Mouse (Mus musculus): Measurements from ENCODE around the gene Nrbp1. TPM values are rescaled to one million over a fixed set of nuclear protein-coding genes. Genes with fewer than 3 reads are reported as not detected.
"Not testable (repeated sequence)": the region's sequence is repeated elsewhere in the genome, so short reads cannot be mapped to it uniquely, and the experiment has no call there.

Nrbp1 gene
- polyA plus RNA-seq, 1 experiment from 2014 or later: 138 TPM

GRCm38 (mm10) chr5:31201742-31202590 is 38.7 kb upstream of the Nrbp1 start, which contains the start of gene Zfp513:
Zfp513 (minus strand) TSS chr5:31202303.
- H3K36me3 ChIP-seq (replicated peaks; ENCODE audit: control insufficient read depth, insufficient read depth, low read depth, low read length): peaks cover 31% of the 10 kb centered on the region
- peak within 1 kb of the TSS; percentile 65 for H3K27ac ChIP-seq (replicated peaks; ENCODE audit: low read depth, low read length)
- peak within 1 kb of the TSS; percentile 81 for H3K9ac ChIP-seq (replicated peaks; ENCODE audit: low read length)
- peak; percentile 96 for ATAC-seq (replicated peaks; ENCODE audit: insufficient number of reproducible peaks, low FRiP score, low TSS enrichment, low read depth)
- H3K4me2 ChIP-seq (ENCODE audit: low read depth, low read length): peak within 1 kb of the TSS; percentile 65
- H3K4me1 ChIP-seq (ENCODE audit: control insufficient read depth, insufficient read depth, low read length): no peaks in the 10 kb centered on the region
- peak; percentile 98 for DNase-seq (ENCODE audit: low spot score)
- peak within 1 kb of the TSS; percentile 84 for H3K4me3 ChIP-seq (ENCODE audit: low read depth, low read length)
- no peaks in the 10 kb centered on the region for H3K27me3 ChIP-seq (ENCODE audit: control insufficient read depth, insufficient read depth, low read length)
- WGBS: under 1% methylated on average over 53 of the region's 53 CpGs
- H3K9me3 ChIP-seq (replicated peaks; ENCODE audit: control insufficient read depth, low read length): peaks cover 5% of the 10 kb centered on the region

- Histone ChIP-seq H3K27me3 (ENCODE audit: control insufficient read depth, insufficient read depth, low read length) (no peaks in the 10 kb centered on the region), H3K4me1 (ENCODE audit: control insufficient read depth, insufficient read depth, low read length) (no peaks in the 10 kb centered on the region), H3K4me3 (ENCODE audit: low read depth, low read length) (peak overlapping the region; percentile 84), H3K36me3 (replicated peaks; ENCODE audit: control insufficient read depth, insufficient read depth, low read depth, low read length) (peaks cover 24% of the 10 kb centered on the region), H3K4me2 (ENCODE audit: low read depth, low read length) (peak overlapping the region; percentile 65; the same call in 1 of the 2 replicates), H3K9me3 (replicated peaks; ENCODE audit: control insufficient read depth, low read length) (peaks cover 5% of the 10 kb centered on the region), H3K9ac (replicated peaks; ENCODE audit: low read length) (peak overlapping the region; percentile 81), H3K27ac (replicated peaks; ENCODE audit: low read depth, low read length) (peak overlapping the region; percentile 52; the same call in 1 of the 2 replicates)
- ATAC-seq (replicated peaks; ENCODE audit: insufficient number of reproducible peaks, low FRiP score, low TSS enrichment, low read depth): 0 out of 2 replicates have a peak, but pooled peaks have one; percentile 8
- no peak for DNase-seq (ENCODE audit: low spot score)
- WGBS: 85% methylated on average over 7 of the region's 7 CpGs
Measured at GRCm38 (mm10) chr5:31202933-31203332, 37.7 kb upstream of the Nrbp1 start.

- 95% methylated on average over 2 of the region's 2 CpGs for WGBS
- Histone ChIP-seq H3K4me2 (ENCODE audit: low read depth, low read length) (no peak overlapping the region), H3K27ac (replicated peaks; ENCODE audit: low read depth, low read length) (no peak overlapping the region), H3K27me3 (ENCODE audit: control insufficient read depth, insufficient read depth, low read length) (no peaks in the 10 kb centered on the region), H3K4me1 (ENCODE audit: control insufficient read depth, insufficient read depth, low read length) (no peaks in the 10 kb centered on the region), H3K4me3 (ENCODE audit: low read depth, low read length) (no peak overlapping the region), H3K36me3 (replicated peaks; ENCODE audit: control insufficient read depth, insufficient read depth, low read depth, low read length) (peaks cover 19% of the 10 kb centered on the region), H3K9me3 (replicated peaks; ENCODE audit: control insufficient read depth, low read length) (peaks cover 5% of the 10 kb centered on the region), H3K9ac (replicated peaks; ENCODE audit: low read length) (no peak overlapping the region)
- no peak for DNase-seq (ENCODE audit: low spot score)
- ATAC-seq (replicated peaks; ENCODE audit: insufficient number of reproducible peaks, low FRiP score, low TSS enrichment, low read depth): no peak
Measured at GRCm38 (mm10) chr5:31203866-31204265, 36.8 kb upstream of the Nrbp1 start.

- Histone ChIP-seq H3K9ac (replicated peaks; ENCODE audit: low read length) (no peak overlapping the region), H3K36me3 (replicated peaks; ENCODE audit: control insufficient read depth, insufficient read depth, low read depth, low read length) (peaks cover 19% of the 10 kb centered on the region), H3K27me3 (ENCODE audit: control insufficient read depth, insufficient read depth, low read length) (no peaks in the 10 kb centered on the region), H3K4me2 (ENCODE audit: low read depth, low read length) (no peak overlapping the region), H3K4me1 (ENCODE audit: control insufficient read depth, insufficient read depth, low read length) (no peaks in the 10 kb centered on the region), H3K4me3 (ENCODE audit: low read depth, low read length) (no peak overlapping the region), H3K27ac (replicated peaks; ENCODE audit: low read depth, low read length) (no peak overlapping the region), H3K9me3 (replicated peaks; ENCODE audit: control insufficient read depth, low read length) (peaks cover 5% of the 10 kb centered on the region)
- WGBS: 87% methylated on average over 6 of the region's 6 CpGs
- DNase-seq (ENCODE audit: low spot score): no peak
- ATAC-seq (replicated peaks; ENCODE audit: insufficient number of reproducible peaks, low FRiP score, low TSS enrichment, low read depth): no peak
Measured at GRCm38 (mm10) chr5:31204421-31204820, 36.2 kb upstream of the Nrbp1 start.

- ATAC-seq (replicated peaks; ENCODE audit: insufficient number of reproducible peaks, low FRiP score, low TSS enrichment, low read depth); H3K27me3 ChIP-seq (ENCODE audit: control insufficient read depth, insufficient read depth, low read length); H3K4me3 ChIP-seq (ENCODE audit: low read depth, low read length); H3K36me3 ChIP-seq (replicated peaks; ENCODE audit: control insufficient read depth, insufficient read depth, low read depth, low read length); DNase-seq (ENCODE audit: low spot score); H3K9me3 ChIP-seq (replicated peaks; ENCODE audit: control insufficient read depth, low read length); H3K4me1 ChIP-seq (ENCODE audit: control insufficient read depth, insufficient read depth, low read length); H3K4me2 ChIP-seq (ENCODE audit: low read depth, low read length); H3K9ac ChIP-seq (replicated peaks; ENCODE audit: low read length); H3K27ac ChIP-seq (replicated peaks; ENCODE audit: low read depth, low read length): not testable (repeated sequence)
- 88% methylated on average over 6 of the region's 6 CpGs for WGBS
Measured at GRCm38 (mm10) chr5:31216554-31216953, 24.1 kb upstream of the Nrbp1 start.

GRCm38 (mm10) chr5:31218294-31218693 is 22.4 kb upstream of the Nrbp1 start:
- Histone ChIP-seq H3K4me2 (ENCODE audit: low read depth, low read length) (no peak overlapping the region), H3K27me3 (ENCODE audit: control insufficient read depth, insufficient read depth, low read length) (no peaks in the 10 kb centered on the region), H3K9ac (replicated peaks; ENCODE audit: low read length) (no peak overlapping the region), H3K36me3 (replicated peaks; ENCODE audit: control insufficient read depth, insufficient read depth, low read depth, low read length) (no peaks in the 10 kb centered on the region), H3K4me1 (ENCODE audit: control insufficient read depth, insufficient read depth, low read length) (no peaks in the 10 kb centered on the region), H3K4me3 (ENCODE audit: low read depth, low read length) (no peak overlapping the region), H3K9me3 (replicated peaks; ENCODE audit: control insufficient read depth, low read length) (no peaks in the 10 kb centered on the region), H3K27ac (replicated peaks; ENCODE audit: low read depth, low read length) (no peak overlapping the region)
- DNase-seq (ENCODE audit: low spot score) (no peak), ATAC-seq (replicated peaks; ENCODE audit: insufficient number of reproducible peaks, low FRiP score, low TSS enrichment, low read depth) (no peak)
- WGBS: 65% methylated on average over 7 of the region's 7 CpGs

- peak overlapping the region; percentile 81 for H3K4me3 ChIP-seq (ENCODE audit: low read depth, low read length)
- DNase-seq (ENCODE audit: low spot score) (peak; percentile 70), ATAC-seq (replicated peaks; ENCODE audit: insufficient number of reproducible peaks, low FRiP score, low TSS enrichment, low read depth) (no peak)
- H3K9me3 ChIP-seq (replicated peaks; ENCODE audit: control insufficient read depth, low read length): no peaks in the 10 kb centered on the region
- no peak overlapping the region for H3K27ac ChIP-seq (replicated peaks; ENCODE audit: low read depth, low read length)
- 4% methylated on average over 2 of the region's 2 CpGs for WGBS
- no peaks in the 10 kb centered on the region for H3K4me1 ChIP-seq (ENCODE audit: control insufficient read depth, insufficient read depth, low read length)
- H3K36me3 ChIP-seq (replicated peaks; ENCODE audit: control insufficient read depth, insufficient read depth, low read depth, low read length): no peaks in the 10 kb centered on the region
- H3K9ac ChIP-seq (replicated peaks; ENCODE audit: low read length): no peak overlapping the region
- H3K27me3 ChIP-seq (ENCODE audit: control insufficient read depth, insufficient read depth, low read length): no peaks in the 10 kb centered on the region
- peak overlapping the region; percentile 40 for H3K4me2 ChIP-seq (ENCODE audit: low read depth, low read length)
Measured at GRCm38 (mm10) chr5:31219070-31219469, 21.6 kb upstream of the Nrbp1 start.

GRCm38 (mm10) chr5:31219474-31219873 is 21.2 kb upstream of the Nrbp1 start:
- no peak for DNase-seq (ENCODE audit: low spot score)
- ATAC-seq (replicated peaks; ENCODE audit: insufficient number of reproducible peaks, low FRiP score, low TSS enrichment, low read depth): no peak
- Histone ChIP-seq H3K36me3 (replicated peaks; ENCODE audit: control insufficient read depth, insufficient read depth, low read depth, low read length) (no peaks in the 10 kb centered on the region), H3K27me3 (ENCODE audit: control insufficient read depth, insufficient read depth, low read length) (no peaks in the 10 kb centered on the region), H3K27ac (replicated peaks; ENCODE audit: low read depth, low read length) (no peak overlapping the region), H3K4me1 (ENCODE audit: control insufficient read depth, insufficient read depth, low read length) (no peaks in the 10 kb centered on the region), H3K4me3 (ENCODE audit: low read depth, low read length) (peak overlapping the region; percentile 81), H3K4me2 (ENCODE audit: low read depth, low read length) (peak overlapping the region; percentile 68), H3K9ac (replicated peaks; ENCODE audit: low read length) (peak overlapping the region; percentile 90), H3K9me3 (replicated peaks; ENCODE audit: control insufficient read depth, low read length) (no peaks in the 10 kb centered on the region)
- WGBS: 2% methylated on average over 11 of the region's 11 CpGs
